ENCODE assay signal across 29 mouse cellular contexts in genomic region chr10:12554090-12554718, GRCm38 (mm10).
DNase-seq lines count a peak whose midpoint lies in the region; ATAC-seq and TF ChIP-seq lines count a peak whose summit lies in the region.
"Had no signal": no experiment of that assay in that cellular context is flagged by ENCODE, and none has a peak within 500 bp of the region (broad histone marks: within the 10 kb centered on the region; RNA-seq: fewer than 3 reads in every experiment).

No protein-coding gene starts in this region.

- WGBS in hindbrain, embryonic 10.5 days = 62% methylated on average over 2 of the region's 2 CpGs
- WGBS in hindbrain, embryonic 14.5 days = 51% methylated on average over 2 of the region's 2 CpGs
- WGBS in intestine, embryonic 14.5 days = 68% methylated on average over 2 of the region's 2 CpGs
- 60% methylated on average over 2 of the region's 2 CpGs for WGBS in limb, embryonic 13.5 days
- WGBS in kidney, embryonic 16.5 days = 81% methylated on average over 2 of the region's 2 CpGs

- no peak for ATAC-seq in hindbrain, embryonic 14.5 days (ENCODE audit: low FRiP score)
- ATAC-seq in intestine, embryonic 14.5 days (replicated peaks; ENCODE audit: low FRiP score, low TSS enrichment, low read depth) = peak; percentile 62
- ATAC-seq in limb, embryonic 13.5 days (ENCODE audit: low FRiP score, low read depth) = no peak
- ATAC-seq in kidney, embryonic 16.5 days (ENCODE audit: low FRiP score, low TSS enrichment) = no peak
- ATAC-seq: forebrain, postnatal 0 days; lung, postnatal 0 days had no signal

- TF ChIP-seq CTCF in ES-Bruce4 (IDR thresholded peaks at IDR 0.05; ENCODE audit: low read depth, low read length) = no peak

- no peak for TF ChIP-seq EP300 in ES-Bruce4 (IDR thresholded peaks at IDR 0.05; ENCODE audit: insufficient read depth, low read depth, low read length)

- TF ChIP-seq POLR2A in ES-Bruce4 (IDR thresholded peaks at IDR 0.05; ENCODE audit: insufficient read depth, low read length) = no peak

- no peaks in the 10 kb centered on the region for H3K36me3 ChIP-seq in hindbrain, embryonic 10.5 days
- H3K36me3 ChIP-seq in hindbrain, embryonic 14.5 days (replicated peaks; ENCODE audit: control insufficient read depth, insufficient read depth) = no peaks in the 10 kb centered on the region
- no peaks in the 10 kb centered on the region for H3K36me3 ChIP-seq in ES-Bruce4 (ENCODE audit: control insufficient read depth, insufficient read depth, low read length, poor library complexity, severe bottlenecking)
- no peaks in the 10 kb centered on the region for H3K36me3 ChIP-seq in intestine, embryonic 14.5 days (ENCODE audit: control insufficient read depth, insufficient read depth, low read length)
- no peaks in the 10 kb centered on the region for H3K36me3 ChIP-seq in limb, embryonic 13.5 days
- no peaks in the 10 kb centered on the region for H3K36me3 ChIP-seq in kidney, embryonic 16.5 days (ENCODE audit: insufficient read depth, low read length)
- H3K36me3 ChIP-seq: embryonic facial prominence, embryonic 13.5 days; forebrain, embryonic 10.5 days; heart, embryonic 12.5 days; hindbrain, embryonic 15.5 days; limb, embryonic 15.5 days; liver, embryonic 13.5 days; neural tube, embryonic 15.5 days; stomach, embryonic 15.5 days had no signal

- H3K4me2 ChIP-seq in hindbrain, embryonic 14.5 days (replicated peaks) = no peak overlapping the region
- no peak overlapping the region for H3K4me2 ChIP-seq in intestine, embryonic 14.5 days (ENCODE audit: low read length)
- no peak overlapping the region for H3K4me2 ChIP-seq in limb, embryonic 13.5 days (replicated peaks)
- H3K4me2 ChIP-seq in kidney, embryonic 16.5 days (replicated peaks; ENCODE audit: low read depth, low read length) = no peak overlapping the region
- H3K4me2 ChIP-seq: embryonic facial prominence, embryonic 13.5 days; heart, embryonic 12.5 days; hindbrain, embryonic 15.5 days; limb, embryonic 15.5 days; liver, embryonic 13.5 days; neural tube, embryonic 15.5 days; stomach, embryonic 15.5 days had no signal

- peak overlapping the region; percentile 53 for H3K27ac ChIP-seq in hindbrain, embryonic 10.5 days
- H3K27ac ChIP-seq in hindbrain, embryonic 14.5 days = no peak overlapping the region
- H3K27ac ChIP-seq in ES-Bruce4 (ENCODE audit: insufficient read depth, low read length) = peak overlapping the region; percentile 78
- H3K27ac ChIP-seq in intestine, embryonic 14.5 days (ENCODE audit: low read depth) = no peak overlapping the region
- 0 out of 2 replicates have a peak overlapping the region, but pooled peaks have one; percentile 28 for H3K27ac ChIP-seq in limb, embryonic 13.5 days
- H3K27ac ChIP-seq in kidney, embryonic 16.5 days (ENCODE audit: low read length) = no peak overlapping the region
- H3K27ac ChIP-seq: embryonic facial prominence, embryonic 13.5 days; heart, adult 2 months; hindbrain, embryonic 15.5 days; layer of hippocampus, adult 2 months; limb, embryonic 15.5 days; liver, embryonic 13.5 days; macrophage; neural tube, embryonic 15.5 days; stomach, embryonic 15.5 days had no signal

- H3K27me3 ChIP-seq in hindbrain, embryonic 10.5 days (ENCODE audit: insufficient read depth, poor library complexity, severe bottlenecking) = no peaks in the 10 kb centered on the region
- 0 out of 2 replicates have a peak, but pooled peaks cover under 1% of the 10 kb centered on the region for H3K27me3 ChIP-seq in hindbrain, embryonic 14.5 days (ENCODE audit: control insufficient read depth, insufficient read depth, low read length)
- H3K27me3 ChIP-seq in ES-Bruce4 (ENCODE audit: control insufficient read depth, insufficient read depth, low read length, poor library complexity, severe bottlenecking) = no peaks in the 10 kb centered on the region
- no peaks in the 10 kb centered on the region for H3K27me3 ChIP-seq in intestine, embryonic 14.5 days (replicated peaks; ENCODE audit: control insufficient read depth, insufficient read depth, low read length)
- no peaks in the 10 kb centered on the region for H3K27me3 ChIP-seq in limb, embryonic 13.5 days
- H3K27me3 ChIP-seq in kidney, embryonic 16.5 days (ENCODE audit: insufficient read depth, low read length) = no peaks in the 10 kb centered on the region
- H3K27me3 ChIP-seq: embryonic facial prominence, embryonic 13.5 days; heart, embryonic 12.5 days; hindbrain, embryonic 15.5 days; limb, embryonic 15.5 days; liver, embryonic 13.5 days; neural tube, embryonic 15.5 days; stomach, embryonic 15.5 days had no signal

- H3K9ac ChIP-seq in hindbrain, embryonic 14.5 days = no peak overlapping the region
- no peak overlapping the region for H3K9ac ChIP-seq in ES-Bruce4 (ENCODE audit: low read depth, poor library complexity, severe bottlenecking)
- H3K9ac ChIP-seq in intestine, embryonic 14.5 days (ENCODE audit: low read length) = no peak overlapping the region
- H3K9ac ChIP-seq in limb, embryonic 13.5 days = no peak overlapping the region
- no peak overlapping the region for H3K9ac ChIP-seq in kidney, embryonic 16.5 days (replicated peaks; ENCODE audit: low read length)
- H3K9ac ChIP-seq: embryonic facial prominence, embryonic 13.5 days; forebrain, postnatal 0 days; heart, embryonic 12.5 days; hindbrain, embryonic 15.5 days; limb, embryonic 15.5 days; liver, embryonic 13.5 days; neural tube, embryonic 15.5 days; stomach, embryonic 15.5 days had no signal

- peaks cover 51% of the 10 kb centered on the region for H3K4me1 ChIP-seq in hindbrain, embryonic 10.5 days (replicated peaks)
- H3K4me1 ChIP-seq in hindbrain, embryonic 14.5 days (replicated peaks; ENCODE audit: control insufficient read depth, insufficient read depth, low read length) = peaks cover 4% of the 10 kb centered on the region; the same call in 1 of the 2 replicates
- peaks cover 4% of the 10 kb centered on the region for H3K4me1 ChIP-seq in ES-Bruce4 (ENCODE audit: control insufficient read depth, insufficient read depth, low read length)
- H3K4me1 ChIP-seq in intestine, embryonic 14.5 days (replicated peaks; ENCODE audit: control insufficient read depth, insufficient read depth, low read length) = peaks cover 7% of the 10 kb centered on the region; the same call in 1 of the 2 replicates
- peaks cover 48% of the 10 kb centered on the region for H3K4me1 ChIP-seq in limb, embryonic 13.5 days
- peaks cover 20% of the 10 kb centered on the region for H3K4me1 ChIP-seq in kidney, embryonic 16.5 days (ENCODE audit: insufficient read depth, low read length)
- H3K4me1 ChIP-seq: liver, embryonic 13.5 days had no signal

- no peak overlapping the region for H3K4me3 ChIP-seq in hindbrain, embryonic 10.5 days
- no peak overlapping the region for H3K4me3 ChIP-seq in hindbrain, embryonic 14.5 days (replicated peaks; ENCODE audit: low read length)
- H3K4me3 ChIP-seq in ES-Bruce4 (ENCODE audit: low read depth, low read length) = no peak overlapping the region
- H3K4me3 ChIP-seq in intestine, embryonic 14.5 days (ENCODE audit: low read depth, low read length) = no peak overlapping the region
- no peak overlapping the region for H3K4me3 ChIP-seq in limb, embryonic 13.5 days
- H3K4me3 ChIP-seq in kidney, embryonic 16.5 days (ENCODE audit: low read length) = no peak overlapping the region
- H3K4me3 ChIP-seq: embryonic facial prominence, embryonic 13.5 days; forebrain, embryonic 10.5 days; heart, adult 2 months; heart, embryonic 12.5 days; hindbrain, embryonic 15.5 days; layer of hippocampus, adult 2 months; limb, embryonic 15.5 days; liver, embryonic 13.5 days; neural tube, embryonic 15.5 days; stomach, embryonic 15.5 days had no signal

- no peak for DNase-seq in hindbrain, embryonic 10.5 days (ENCODE audit: low spot score)
- no peak for DNase-seq in hindbrain, embryonic 14.5 days (ENCODE audit: low spot score)
- DNase-seq in intestine, embryonic 14.5 days (ENCODE audit: low spot score) = no peak
- DNase-seq in right cerebral cortex, adult 2 months (ENCODE audit: low spot score in 2 of 2) = no peak
- DNase-seq: adrenal gland, postnatal 10 days; cerebellum, adult 8-10 months; cerebellum, postnatal 25 days; forebrain, postnatal 0 days; heart, adult 2 months; heart, postnatal 4 days; kidney, adult 11 months; kidney, postnatal 36 days; liver, embryonic 13.5 days; lung, adult 18-20 months; midbrain, embryonic 14.5 days; thymus, postnatal 14 days had no signal

- no peaks in the 10 kb centered on the region for H3K9me3 ChIP-seq in hindbrain, embryonic 10.5 days
- no peaks in the 10 kb centered on the region for H3K9me3 ChIP-seq in hindbrain, embryonic 14.5 days (ENCODE audit: control insufficient read depth, low read length)
- no peaks in the 10 kb centered on the region for H3K9me3 ChIP-seq in ES-Bruce4 (replicated peaks; ENCODE audit: control insufficient read depth, insufficient read depth, low read length, poor library complexity, severe bottlenecking)
- no peaks in the 10 kb centered on the region for H3K9me3 ChIP-seq in intestine, embryonic 14.5 days (ENCODE audit: control insufficient read depth, low read length)
- no peaks in the 10 kb centered on the region for H3K9me3 ChIP-seq in limb, embryonic 13.5 days
- no peaks in the 10 kb centered on the region for H3K9me3 ChIP-seq in kidney, embryonic 16.5 days (ENCODE audit: low read length)
- H3K9me3 ChIP-seq: embryonic facial prominence, embryonic 13.5 days; forebrain, embryonic 10.5 days; heart, embryonic 12.5 days; hindbrain, embryonic 15.5 days; limb, embryonic 15.5 days; liver, embryonic 13.5 days; neural tube, embryonic 15.5 days; stomach, embryonic 15.5 days had no signal

Comparison
In these comparisons a context has a peak if more than half of its experiments do, and no peak if none do; other contexts are left out.
1. H3K27ac ChIP-seq: peak in hindbrain, embryonic 10.5 days (single experiment), ES-Bruce4 (single experiment) and limb, embryonic 13.5 days (single experiment); none in hindbrain, embryonic 14.5 days (single experiment), intestine, embryonic 14.5 days (single experiment) and kidney, embryonic 16.5 days (single experiment).